Comparison of ENCODE assay signal across 8 mouse cellular contexts in genomic region chr7:118491431-118492147, GRCm38 (mm10). TPM values are rescaled to one million over a fixed set of nuclear protein-coding genes. Genes with fewer than 3 reads are reported as not detected.
A peak's percentile ranks its signal among the peaks of the same experiment; 100 is the strongest.
DNase-seq lines count a peak whose midpoint lies in the region; ATAC-seq and TF ChIP-seq lines count a peak whose summit lies in the region.

Gene Itpripl2 (minus strand): TSS chr7:118491975.

- no peaks in the 10 kb centered on the region for H3K27me3 ChIP-seq in MEL (ENCODE audit: control insufficient read depth in 1 of 2, insufficient read depth in 2 of 2, low read length in 2 of 2)
- H3K27me3 ChIP-seq in hindbrain, embryonic 14.5 days (ENCODE audit: control insufficient read depth, insufficient read depth, low read length) = peaks cover 54% of the 10 kb centered on the region

- peak within 1 kb of the TSS; percentile 58 for H3K27ac ChIP-seq in MEL (ENCODE audit: control insufficient read depth, low read depth, low read length)
- peak within 1 kb of the TSS; percentile 98 for H3K27ac ChIP-seq in bone marrow macrophage, adult 2 months (ENCODE audit: insufficient read depth, low read depth, low read length)
- peak within 1 kb of the TSS; percentile 96 for H3K27ac ChIP-seq in gastrocnemius, adult 2 months
- H3K27ac ChIP-seq in hindbrain, embryonic 14.5 days = peak within 1 kb of the TSS; percentile 54

- intact Hi-C loops in gastrocnemius, adult 2 months (cut with DNase I) = no loop called here
- intact Hi-C loops in left cerebral cortex, postnatal 4 days (cut with DNase I) = no loop called here

- H3K36me3 ChIP-seq in MEL (ENCODE audit: control insufficient read depth in 1 of 2, insufficient read depth in 2 of 2, low read length in 2 of 2) = peaks cover 0 to 13% of the 10 kb centered on the region in 2 experiments; a peak in 1 of 4 replicates
- H3K36me3 ChIP-seq in hindbrain, embryonic 14.5 days (replicated peaks; ENCODE audit: control insufficient read depth, insufficient read depth) = no peaks in the 10 kb centered on the region

- peak; percentile 73 to 74; a peak in 3 of 4 replicates for TF ChIP-seq POLR2A in MEL (IDR thresholded peaks at IDR 0.05; ENCODE audit: control insufficient read depth in 1 of 2, insufficient read depth in 1 of 2, low read depth in 1 of 2, low read length in 2 of 2, poor library complexity in 1 of 2)
- TF ChIP-seq POLR2A in bone marrow macrophage, adult 2 months (IDR thresholded peaks at IDR 0.05; ENCODE audit: borderline replicate concordance, low read depth, low read length) = no peak; the same call in 1 of the 2 replicates

- H3K4me1 ChIP-seq in MEL (ENCODE audit: control insufficient read depth in 1 of 2, insufficient read depth in 2 of 2, low read length in 2 of 2) = peaks cover 0 to 10% of the 10 kb centered on the region in 2 experiments
- peaks cover 54% of the 10 kb centered on the region for H3K4me1 ChIP-seq in bone marrow macrophage, adult 2 months (ENCODE audit: control insufficient read depth, insufficient read depth, low read length)
- peaks cover 6% of the 10 kb centered on the region; the same call in 1 of the 2 replicates for H3K4me1 ChIP-seq in hindbrain, embryonic 14.5 days (replicated peaks; ENCODE audit: control insufficient read depth, insufficient read depth, low read length)

- peak within 1 kb of the TSS; percentile 94 for H3K9ac ChIP-seq in MEL (ENCODE audit: control insufficient read depth, low read depth, low read length, poor library complexity, severe bottlenecking)
- peak within 1 kb of the TSS; percentile 67 for H3K9ac ChIP-seq in hindbrain, embryonic 14.5 days

- H3K79me2 ChIP-seq in MEL (ENCODE audit: control insufficient read depth, insufficient read depth, low read length, poor library complexity) = peaks cover 27% of the 10 kb centered on the region

- WGBS in hindbrain, embryonic 14.5 days = under 1% methylated on average over 53 of the region's 55 CpGs

- TF ChIP-seq CTCF in MEL (IDR thresholded peaks at IDR 0.05 in 2 of 3, conservative IDR thresholded peaks at IDR 0.05 in 1 of 3; ENCODE audit: control insufficient read depth in 1 of 3, insufficient read depth in 1 of 3, low read depth in 2 of 3, low read length in 3 of 3, poor library complexity in 1 of 3, severe bottlenecking in 1 of 3) = no peak
- no peak for TF ChIP-seq CTCF in bone marrow macrophage, adult 2 months (IDR thresholded peaks at IDR 0.05; ENCODE audit: low read depth, low read length)
- peak; percentile 10; the same call in 1 of the 2 replicates for TF ChIP-seq CTCF in gastrocnemius, adult 2 months (IDR thresholded peaks at IDR 0.05)

- peak within 1 kb of the TSS; percentile 68 for H3K4me2 ChIP-seq in hindbrain, embryonic 14.5 days (replicated peaks)

- DNase-seq in MEL (ENCODE audit: low read depth, low spot score) = peak; percentile 87
- DNase-seq in gastrocnemius, adult 2 months = peak; percentile 91
- peak; percentile 27 for DNase-seq in hindbrain, embryonic 14.5 days (ENCODE audit: low spot score)
- DNase-seq in left cerebral cortex, postnatal 4 days = peak; percentile 36
- peak; percentile 45 for DNase-seq in right cerebral cortex, postnatal 14 days
- DNase-seq in urinary bladder, postnatal 36 days (ENCODE audit: low spot score in 2 of 2) = peak; percentile 81 to 87

- TF ChIP-seq RAD21 in MEL (IDR thresholded peaks at IDR 0.05; ENCODE audit: low read depth, low read length) = no peak

- peak within 1 kb of the TSS; percentile 82 to 99 for H3K4me3 ChIP-seq in MEL (ENCODE audit: control insufficient read depth in 1 of 2, insufficient read depth in 1 of 2, low read depth in 2 of 2, low read length in 2 of 2)
- peak within 1 kb of the TSS; percentile 81 for H3K4me3 ChIP-seq in bone marrow macrophage, adult 2 months (ENCODE audit: insufficient read depth, low read length)
- H3K4me3 ChIP-seq in gastrocnemius, adult 2 months = peak within 1 kb of the TSS; percentile 94
- H3K4me3 ChIP-seq in hindbrain, embryonic 14.5 days (replicated peaks; ENCODE audit: low read length) = peak within 1 kb of the TSS; percentile 46

- no peaks in the 10 kb centered on the region for H3K9me3 ChIP-seq in MEL (replicated peaks; ENCODE audit: insufficient read depth, low read length)
- no peaks in the 10 kb centered on the region for H3K9me3 ChIP-seq in hindbrain, embryonic 14.5 days (ENCODE audit: control insufficient read depth, low read length)

- TF ChIP-seq EP300 in MEL (IDR thresholded peaks at IDR 0.05; ENCODE audit: low read depth in 1 of 2, low read length in 2 of 2) = peak in 1 of 2 experiments; percentile 16; a peak in 1 of 4 replicates

- peak; percentile 75 for ATAC-seq in hindbrain, embryonic 14.5 days (ENCODE audit: low FRiP score)
- ATAC-seq in megakaryocyte-erythroid progenitor cell, adult 5-6 weeks (replicated peaks; ENCODE audit: low FRiP score, low TSS enrichment, poor library complexity, severe bottlenecking) = peak; percentile 54

TF ChIP-seq in MEL, 35 proteins besides CTCF, POLR2A, EP300 and RAD21:
- TF ChIP-seq MXI1 (IDR thresholded peaks at IDR 0.05; ENCODE audit: low read depth, low read length) = peak; percentile 66
- TF ChIP-seq ETS1 (IDR thresholded peaks at IDR 0.05; ENCODE audit: low read depth, low read length) = 0 out of 2 replicates have a peak, but pooled peaks have one; percentile 46
- TF ChIP-seq NELFE (IDR thresholded peaks at IDR 0.05; ENCODE audit: low read depth, low read length) = peak; percentile 48
- no peak for TF ChIP-seq HCFC1 (IDR thresholded peaks at IDR 0.05; ENCODE audit: low read depth, low read length)
- TF ChIP-seq CHD1 (IDR thresholded peaks at IDR 0.05; ENCODE audit: low read depth, low read length) = no peak
- TF ChIP-seq ZKSCAN1 (IDR thresholded peaks at IDR 0.05; ENCODE audit: low read depth, low read length) = peak; percentile 96
- no peak for TF ChIP-seq JUND (IDR thresholded peaks at IDR 0.05; ENCODE audit: low read depth, low read length)
- TF ChIP-seq CHD2 (IDR thresholded peaks at IDR 0.05; ENCODE audit: low read length) = no peak
- TF ChIP-seq MAX (IDR thresholded peaks at IDR 0.05; ENCODE audit: low read length) = peak; percentile 67
- TF ChIP-seq MAFK (IDR thresholded peaks at IDR 0.05; ENCODE audit: borderline replicate concordance, low read depth, low read length) = no peak
- TF ChIP-seq UBTF (IDR thresholded peaks at IDR 0.05; ENCODE audit: borderline replicate concordance, insufficient read depth, low read depth, low read length) = peak; percentile 75; the same call in 1 of the 2 replicates
- no peak for TF ChIP-seq POLR2AphosphoS5 (IDR thresholded peaks at IDR 0.05; ENCODE audit: borderline replicate concordance, low read depth, low read length)
- TF ChIP-seq ZC3H11A (IDR thresholded peaks at IDR 0.05; ENCODE audit: low read depth, low read length) = no peak
- TF ChIP-seq ELF1 (IDR thresholded peaks at IDR 0.05; ENCODE audit: low read depth, low read length) = peak; percentile 76
- TF ChIP-seq SMC3 (IDR thresholded peaks at IDR 0.05; ENCODE audit: low read depth, low read length) = no peak
- TF ChIP-seq MYC (IDR thresholded peaks at IDR 0.05; ENCODE audit: low read depth, low read length) = no peak
- peak; percentile 20; the same call in 1 of the 2 replicates for TF ChIP-seq RCOR1 (IDR thresholded peaks at IDR 0.05; ENCODE audit: low read depth, low read length)
- no peak; the same call in 1 of the 2 replicates for TF ChIP-seq KAT2A (conservative IDR thresholded peaks at IDR 0.05; ENCODE audit: low read depth, low read length)
- TF ChIP-seq MAZ (IDR thresholded peaks at IDR 0.05; ENCODE audit: low read depth, low read length) = peak; percentile 83
- TF ChIP-seq GATA1 (IDR thresholded peaks at IDR 0.05; ENCODE audit: low read depth, low read length) = no peak
- TF ChIP-seq SIN3A (IDR thresholded peaks at IDR 0.05; ENCODE audit: low read length) = peak; percentile 80
- TF ChIP-seq TCF12 (IDR thresholded peaks at IDR 0.05; ENCODE audit: low read depth, low read length) = peak; percentile 53; the same call in 1 of the 2 replicates
- no peak for TF ChIP-seq ZNF384 (IDR thresholded peaks at IDR 0.05; ENCODE audit: low read depth, low read length)
- TF ChIP-seq E2F4 (IDR thresholded peaks at IDR 0.05; ENCODE audit: borderline replicate concordance, low read depth, low read length) = no peak
- TF ChIP-seq BHLHE40 (IDR thresholded peaks at IDR 0.05; ENCODE audit: borderline replicate concordance, low read depth, low read length) = peak; percentile 30; the same call in 1 of the 2 replicates
- peak; percentile 48; the same call in 1 of the 2 replicates for TF ChIP-seq NRF1 (IDR thresholded peaks at IDR 0.05; ENCODE audit: insufficient read depth, low read depth, low read length, poor library complexity, severe bottlenecking)
- TF ChIP-seq POLR2AphosphoS2 (IDR thresholded peaks at IDR 0.05; ENCODE audit: low read length) = no peak
- peak; percentile 46; the same call in 1 of the 2 replicates for TF ChIP-seq ZMIZ1 (IDR thresholded peaks at IDR 0.05; ENCODE audit: low read depth, low read length)
- TF ChIP-seq MEF2A (IDR thresholded peaks at IDR 0.05; ENCODE audit: extremely low read depth, insufficient replicate concordance, low read depth, low read length, poor library complexity, severe bottlenecking) = no peak

RNA-seq across cellular contexts. Expression of gene Itpripl2, which starts in this region (rescaled TPM):
- total RNA-seq in MEL (2012; rRNA removed) = 3.3 and 4.3 TPM in 2 replicates
- polyA plus RNA-seq in MEL (2012; ENCODE audit: insufficient read depth in 1 of 2, insufficient read length in 2 of 2, low read depth in 1 of 2, low replicate concordance in 2 of 2, missing spikeins in 1 of 2) = 1 to 10 TPM in 1 of 2 experiments, not detected in 1; 4.8 TPM
- 50.9 and 59.0 TPM in 2 replicates for polyA plus RNA-seq in bone marrow macrophage, adult 2 months (2012; ENCODE audit: insufficient read depth, insufficient read length, missing spikeins)
- 1 to 10 TPM; 6.3 to 9.9 TPM for total RNA-seq in gastrocnemius, adult 2 months (2021)
- 0.56 and 0.84 TPM in 2 replicates for polyA plus RNA-seq in hindbrain, embryonic 14.5 days (2014; fragmentation: Nextera tagmentation; extraction: Ambion mirVana)
- total RNA-seq in left cerebral cortex, postnatal 4 days (2021) = 1 to 10 TPM; 3.5 to 3.9 TPM
- 0.33 and 1.3 TPM in 2 replicates for total RNA-seq in megakaryocyte-erythroid progenitor cell, adult 5-6 weeks (2014; fragmentation: Nextera tagmentation)
- 1.8 and 3.3 TPM in 2 replicates for total RNA-seq in megakaryocyte-erythroid progenitor cell, adult 5-6 weeks (2017)

Comparison
In these comparisons a context has a peak if more than half of its experiments do, and no peak if none do; other contexts are left out.
1. Peak in every context shown above with its lines: DNase-seq, ATAC-seq, H3K4me3 ChIP-seq and H3K27ac ChIP-seq.
2. Peak in DNase-seq, ATAC-seq, H3K4me3 ChIP-seq, H3K27ac ChIP-seq, H3K9ac ChIP-seq and H3K4me2 ChIP-seq in hindbrain, embryonic 14.5 days; RNA of the gene not detected or under 1 TPM.
3. DNase-seq: peak in every context shown above with its lines; median percentile 91 in gastrocnemius, adult 2 months; 87 in MEL; 84 in urinary bladder, postnatal 36 days; 45 in right cerebral cortex, postnatal 14 days; 36 in left cerebral cortex, postnatal 4 days; 27 in hindbrain, embryonic 14.5 days.